Mouse (Mus musculus) G1E (cell line): ENCODE data around the gene Isx. TPM values are rescaled to one million over a fixed set of nuclear protein-coding genes. Genes with fewer than 3 reads are reported as not detected.

Experiments used
- ATAC-seq: 2 replicates; pipeline ENCODE4 v1.8.0; 2016; ENCODE audit warnings: mild to moderate bottlenecking; ENCODE audit not compliant: insufficient number of reproducible peaks, poor library complexity, low FRiP score, severe bottlenecking; ENCODE audit errors: extremely low read depth
- DNase-seq: peaks from one replicate; pipeline ENCODE4 v3.0.0; 2012; ENCODE audit warnings: low spot score
- H3K27me3 ChIP-seq: 2 replicates; pipeline ENCODE4 v1.6.1; 2012; ENCODE audit warnings: mild to moderate bottlenecking, low read length, inconsistent platforms; ENCODE audit not compliant: insufficient read depth
- H3K36me3 ChIP-seq: replicated peaks from 2 replicates; pipeline ENCODE3; 2012; ENCODE audit warnings: mild to moderate bottlenecking, inconsistent platforms
- H3K4me1 ChIP-seq: 2 replicates; pipeline ENCODE4 v1.6.1; 2012; ENCODE audit warnings: low read depth, low read length, inconsistent platforms, mixed read lengths; ENCODE audit not compliant: insufficient read depth
- H3K4me3 ChIP-seq: 2 replicates; pipeline ENCODE4 v1.5.1; 2012; ENCODE audit warnings: low read depth, mild to moderate bottlenecking, inconsistent platforms, low read length, moderate library complexity, mixed read lengths
- H3K9me3 ChIP-seq: replicated peaks from 2 replicates; pipeline ENCODE4 v1.6.1; 2012; ENCODE audit warnings: inconsistent platforms
- CTCF ChIP-seq: IDR thresholded peaks from 2 replicates; pipeline ENCODE4 v1.5.1; 2012; ENCODE audit warnings: low read depth, low read length, inconsistent platforms, mixed read lengths
- GATA1 ChIP-seq: IDR thresholded peaks from 2 replicates; pipeline ENCODE4 v1.6.1; 2012; ENCODE audit warnings: borderline replicate concordance, low read length, inconsistent platforms, mixed read lengths
- GATA2 ChIP-seq: IDR thresholded peaks from 2 replicates; pipeline ENCODE4 v1.6.1; 2012; ENCODE audit warnings: low read depth, low read length, inconsistent platforms, borderline replicate concordance
- POLR2AphosphoS5 ChIP-seq: IDR thresholded peaks from 2 replicates; pipeline ENCODE4 v1.6.1; 2012; ENCODE audit warnings: low read depth, low read length, inconsistent platforms; ENCODE audit not compliant: insufficient replicate concordance
- TAL1 ChIP-seq: conservative IDR thresholded peaks from 2 replicates; pipeline ENCODE4 v1.6.1; 2012; ENCODE audit warnings: low read depth, low read length, inconsistent platforms, mixed read lengths
- polyA plus RNA-seq: library from polyadenylated mRNA; stranded (reverse); fragments of >175 nt; gene quantifications from 2 replicates; pipeline ENCODE4 v1.2.3, GENCODE M21; 2012
- total RNA-seq, 2 experiments: library from RNA; stranded (forward) in 1 of 2; stranded (reverse) in 1 of 2; fragments of 200-1000 nt in 1 of 2; fragments of >200 nt in 1 of 2; fragmentation: Nextera tagmentation in 1 of 2; gene quantifications; 2 replicates each; pipeline ENCODE4 v1.2.3; 2014 to 2017

Isx gene
- total and polyA plus RNA-seq, 3 experiments: 0.27 TPM; not detected in 2

DNA sequence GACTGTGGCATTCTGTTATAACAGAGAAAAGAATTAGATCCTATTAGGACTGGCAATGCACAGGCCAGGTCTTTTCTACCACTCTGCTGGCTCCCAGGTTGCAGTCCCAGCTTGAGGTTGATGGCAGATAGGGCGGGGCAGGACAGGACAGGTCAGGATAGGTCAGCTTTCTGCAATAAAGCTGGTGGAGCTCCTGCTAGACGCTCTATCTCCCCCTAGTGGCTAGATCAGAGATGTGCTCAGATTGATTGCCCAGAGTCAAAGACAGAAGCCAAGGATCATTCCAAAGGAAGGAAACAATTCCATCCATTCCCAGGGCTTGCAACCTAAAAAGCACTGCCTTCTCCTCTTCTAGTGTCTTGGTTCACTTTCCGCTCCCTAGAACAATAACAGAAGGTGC lies 57.8 kb downstream of the Isx start:
- no peaks in the 10 kb centered on the region for H3K27me3 ChIP-seq
- TF ChIP-seq GATA2 (no peak), CTCF (peak; percentile 72), TAL1 (no peak), GATA1 (no peak)
- H3K9me3 ChIP-seq: no peaks in the 10 kb centered on the region
- ATAC-seq (peak; percentile 56), DNase-seq (peak; percentile 28)
- H3K4me1 ChIP-seq: no peaks in the 10 kb centered on the region
- H3K36me3 ChIP-seq: no peaks in the 10 kb centered on the region
- no peak overlapping the region for H3K4me3 ChIP-seq

DNA sequence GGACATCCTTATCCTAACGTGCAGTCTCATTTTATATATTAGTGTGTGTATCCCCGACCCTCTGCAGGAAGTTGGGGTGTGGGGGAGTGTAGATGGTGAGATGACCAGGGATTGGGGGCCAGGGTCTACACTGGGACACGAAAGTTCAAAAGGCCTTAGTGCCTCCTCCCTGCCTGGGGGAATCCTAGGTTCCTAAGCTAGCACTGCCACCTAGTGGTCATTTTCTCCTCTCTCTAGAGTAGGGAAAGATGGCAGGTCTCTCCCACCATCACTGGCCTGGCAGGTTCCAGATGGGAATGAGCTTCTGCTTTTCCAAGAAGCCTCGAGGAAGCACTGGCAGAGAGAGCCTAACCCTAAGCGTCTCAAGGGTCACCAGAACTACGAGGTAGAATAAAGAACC lies 62.3 kb downstream of the Isx start:
- no peaks in the 10 kb centered on the region for H3K9me3 ChIP-seq
- H3K36me3 ChIP-seq: no peaks in the 10 kb centered on the region
- DNase-seq: peak; percentile 41
- H3K27me3 ChIP-seq: no peaks in the 10 kb centered on the region
- ATAC-seq: no peak
- no peaks in the 10 kb centered on the region for H3K4me1 ChIP-seq
- H3K4me3 ChIP-seq: no peak overlapping the region
- TF ChIP-seq POLR2AphosphoS5 (no peak), CTCF (no peak; the same call in 1 of the 2 replicates), GATA2 (no peak), GATA1 (no peak), TAL1 (no peak)

DNA sequence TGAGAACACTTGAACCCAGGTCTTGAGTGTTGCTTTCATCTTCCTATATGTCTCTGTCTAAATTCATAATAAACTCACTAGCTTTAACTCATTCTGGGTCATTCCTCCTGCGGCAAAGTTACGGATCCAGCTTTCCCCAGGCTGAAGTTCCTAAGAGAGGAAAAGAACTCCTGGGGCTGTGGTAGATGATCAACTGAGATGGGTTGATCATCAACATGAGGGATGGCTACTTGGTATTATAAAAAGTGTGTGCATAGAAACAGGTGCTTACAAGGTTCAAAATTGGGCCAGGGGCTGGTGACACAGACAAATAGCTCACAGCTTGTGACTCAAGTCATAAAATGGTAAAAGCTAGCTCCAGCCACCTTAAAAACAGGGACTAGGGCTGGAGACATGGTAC lies 63.7 kb downstream of the Isx start:
- ATAC-seq: no peak

DNA sequence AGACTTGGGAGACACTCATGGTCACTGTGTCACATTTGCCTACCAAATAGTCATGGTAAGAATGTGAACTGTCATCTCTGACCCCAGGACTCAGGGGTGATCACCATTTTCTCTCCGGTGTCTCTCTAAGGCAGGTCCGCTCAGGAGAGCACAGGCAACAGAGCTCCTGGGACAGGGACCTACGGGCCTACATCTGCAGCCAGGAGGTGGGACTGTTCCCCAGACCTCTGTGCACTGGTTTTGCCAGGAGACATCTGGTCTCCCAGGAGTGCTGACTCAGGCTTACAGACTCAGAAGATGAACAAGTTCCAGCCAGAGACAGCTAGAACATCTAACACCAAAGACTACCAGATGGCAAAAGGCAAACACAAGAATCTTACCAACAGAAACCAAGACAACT lies 69.1 kb downstream of the Isx start:
- Histone ChIP-seq H3K9me3 (no peaks in the 10 kb centered on the region), H3K4me3 (no peak overlapping the region), H3K27me3 (peaks cover 5% of the 10 kb centered on the region; the same call in 1 of the 2 replicates), H3K4me1 (no peaks in the 10 kb centered on the region), H3K36me3 (no peaks in the 10 kb centered on the region)
- TF ChIP-seq TAL1: no peak
- no peak for TF ChIP-seq POLR2AphosphoS5
- no peak for TF ChIP-seq GATA2
- TF ChIP-seq CTCF: no peak
- no peak for TF ChIP-seq GATA1
- ATAC-seq (no peak), DNase-seq (no peak)

More for the DNA sequence above, 63.7 kb downstream of the Isx start:
- H3K4me3 ChIP-seq: no peak overlapping the region
- no peaks in the 10 kb centered on the region for H3K27me3 ChIP-seq
- no peaks in the 10 kb centered on the region for H3K9me3 ChIP-seq
- H3K4me1 ChIP-seq: no peaks in the 10 kb centered on the region
- TF ChIP-seq CTCF (no peak), GATA2 (no peak), POLR2AphosphoS5 (no peak), GATA1 (no peak), TAL1 (no peak)
- no peak for DNase-seq
- no peaks in the 10 kb centered on the region for H3K36me3 ChIP-seq

Other genes with a start within 250 kb of the Isx start
- gene Hmgxb4, start 120.2 kb downstream of the Isx start, total RNA-seq (2014; fragmentation: Nextera tagmentation): 52.1 and 67.0 TPM in 2 replicates
- gene Hmgxb4, start 120.2 kb downstream of the Isx start, total RNA-seq (2017): 38.3 and 43.5 TPM in 2 replicates
- gene Hmgxb4, start 120.2 kb downstream of the Isx start, polyA plus RNA-seq: 14.8 and 16.1 TPM in 2 replicates
- 42.6 and 55.8 TPM in 2 replicates for gene Tom1, start 160.5 kb downstream of the Isx start, total RNA-seq (2014; fragmentation: Nextera tagmentation)
- gene Tom1, start 160.5 kb downstream of the Isx start, total RNA-seq (2017): 27.7 and 29.4 TPM in 2 replicates
- 15.4 and 17.4 TPM in 2 replicates for gene Tom1, start 160.5 kb downstream of the Isx start, polyA plus RNA-seq
- gene Hmox1, start 220.4 kb downstream of the Isx start, total RNA-seq (2014; fragmentation: Nextera tagmentation): 8.8 and 13.0 TPM in 2 replicates
- gene Hmox1, start 220.4 kb downstream of the Isx start, total RNA-seq (2017): 37.9 and 42.0 TPM in 2 replicates
- 11.2 and 14.0 TPM in 2 replicates for gene Hmox1, start 220.4 kb downstream of the Isx start, polyA plus RNA-seq
- 89.6 and 93.3 TPM in 2 replicates for gene Mcm5, start 236.4 kb downstream of the Isx start, total RNA-seq (2014; fragmentation: Nextera tagmentation)
- gene Mcm5, start 236.4 kb downstream of the Isx start, total RNA-seq (2017): 302 and 305 TPM in 2 replicates
- 116 and 123 TPM in 2 replicates for gene Mcm5, start 236.4 kb downstream of the Isx start, polyA plus RNA-seq